Mouse (Mus musculus) bone marrow, adult 2 months (tissue): ENCODE data around the gene Thg1l. TPM values are rescaled to one million over a fixed set of nuclear protein-coding genes. Genes with fewer than 3 reads are reported as not detected.

ENCODE experiments used
- H3K27ac ChIP-seq: fragments of 200-500 bp; 2 replicates; pipeline ENCODE4 v1.5.1; 2012; ENCODE audit warnings: low read depth, mild to moderate bottlenecking, control low read depth, inconsistent platforms, low read length; ENCODE audit not compliant: control insufficient read depth, poor library complexity, insufficient read depth
- H3K4me1 ChIP-seq: fragments of 200-500 bp; 2 replicates; pipeline ENCODE4 v1.6.1; 2011; ENCODE audit warnings: low read length; ENCODE audit not compliant: control insufficient read depth, insufficient read depth
- H3K4me3 ChIP-seq: fragments of 200-500 bp; replicated peaks from 2 replicates; pipeline ENCODE3; 2011; ENCODE audit warnings: mild to moderate bottlenecking, low read depth, low read length, control low read depth; ENCODE audit not compliant: control insufficient read depth
- CTCF ChIP-seq: fragments of 200-500 bp; IDR thresholded peaks from 2 replicates; pipeline ENCODE4 v1.5.1; 2011; ENCODE audit warnings: low read length, control low read depth; ENCODE audit not compliant: control insufficient read depth, insufficient read depth
- POLR2A ChIP-seq: fragments of 200-500 bp; IDR thresholded peaks from 2 replicates; pipeline ENCODE4 v1.6.1; 2011; ENCODE audit warnings: low read depth, mild to moderate bottlenecking, control low read depth, low read length, borderline replicate concordance; ENCODE audit not compliant: control insufficient read depth
- WGBS: fragments of 180-500 bp; shearing (Covaris S2); methylation state at CpG from one replicate; pipeline ENCODE4 v1.1.7; 2018; 5-methylcytosine and 5-hydroxymethylcytosine counted together
- polyA plus RNA-seq: library from polyadenylated mRNA; stranded (reverse); fragments of >200 nt; gene quantifications from 2 replicates; pipeline ENCODE4 v1.2.4, GENCODE M21; 2011; ENCODE audit warnings: low replicate concordance; ENCODE audit not compliant: missing spikeins, insufficient read depth, insufficient read length

The Thg1l gene
- polyA plus RNA-seq, 1 experiment, result 67.4 TPM

GRCm38 (mm10) chr11:45968466-45968865, 13.2 kb upstream of the Thg1l start:
- TF ChIP-seq CTCF (no peak), POLR2A (no peak)
- no peak overlapping the region for H3K27ac ChIP-seq
- 70% methylated on average over 3 of the region's 3 CpGs for WGBS

GRCm38 (mm10) chr11:45966896-45967295, 11.6 kb upstream of the Thg1l start:
- Histone ChIP-seq H3K27ac (no peak overlapping the region), H3K4me1 (no peaks in the 10 kb centered on the region), H3K4me3 (no peak overlapping the region)
- no peak for TF ChIP-seq POLR2A
- TF ChIP-seq CTCF, result no peak
- 58% methylated on average over 4 of the region's 4 CpGs for WGBS

More at GRCm38 (mm10) chr11:45968466-45968865, 13.2 kb upstream of the Thg1l start:
- Histone ChIP-seq H3K4me3 (no peak overlapping the region), H3K4me1 (no peaks in the 10 kb centered on the region)

- TF ChIP-seq POLR2A (no peak), CTCF (no peak)
- 74% methylated on average over 5 of the region's 5 CpGs for WGBS
- no peak overlapping the region for H3K27ac ChIP-seq
- H3K4me3 ChIP-seq, result no peak overlapping the region
- no peaks in the 10 kb centered on the region for H3K4me1 ChIP-seq
Measured at GRCm38 (mm10) chr11:45960003-45960402, 4.7 kb upstream of the Thg1l start.

GRCm38 (mm10) chr11:45959598-45959997, 4.3 kb upstream of the Thg1l start:
- H3K4me1 ChIP-seq, result no peaks in the 10 kb centered on the region
- no peak overlapping the region for H3K4me3 ChIP-seq
- TF ChIP-seq CTCF, result no peak
- no peak for TF ChIP-seq POLR2A
- 64% methylated on average over 3 of the region's 3 CpGs for WGBS
- no peak overlapping the region for H3K27ac ChIP-seq

- no peak for TF ChIP-seq POLR2A
- no peak for TF ChIP-seq CTCF
- Histone ChIP-seq H3K4me1 (peaks cover 1% of the 10 kb centered on the region), H3K4me3 (no peak overlapping the region), H3K27ac (no peak overlapping the region)
- WGBS, result 72% methylated on average over 2 of the region's 2 CpGs
Measured at GRCm38 (mm10) chr11:45947491-45947890, 7.8 kb downstream of the Thg1l start.

GRCm38 (mm10) chr11:45946796-45947195, 8.5 kb downstream of the Thg1l start:
- H3K4me1 ChIP-seq, result peaks cover 1% of the 10 kb centered on the region
- H3K4me3 ChIP-seq, result no peak overlapping the region
- no peak overlapping the region for H3K27ac ChIP-seq
- WGBS, result 79% methylated on average over 4 of the region's 4 CpGs
- TF ChIP-seq CTCF (no peak), POLR2A (no peak)

- peaks cover 1% of the 10 kb centered on the region for H3K4me1 ChIP-seq
- under 1% methylated on average over 55 of the region's 55 CpGs for WGBS
- H3K4me3 ChIP-seq, result peak within 1 kb of the TSS; percentile 96
- H3K27ac ChIP-seq, result peak within 1 kb of the TSS; percentile 52; the same call in 1 of the 2 replicates
- no peak; the same call in 1 of the 2 replicates for TF ChIP-seq POLR2A
- peak; percentile 99 for TF ChIP-seq CTCF
Measured at GRCm38 (mm10) chr11:45944643-45945156, 10.6 kb downstream of the Thg1l start, which contains the start of gene Lsm11. Gene Lsm11, minus strand, starts transcription at chr11:45944935.

- peak overlapping the region; percentile 96 for H3K4me3 ChIP-seq
- under 1% methylated on average over 49 of the region's 49 CpGs for WGBS
- H3K27ac ChIP-seq, result peak overlapping the region; percentile 52; the same call in 1 of the 2 replicates
- H3K4me1 ChIP-seq, result peaks cover 1% of the 10 kb centered on the region
- TF ChIP-seq CTCF, result no peak
- no peak for TF ChIP-seq POLR2A
Measured at GRCm38 (mm10) chr11:45943891-45944642, 11.2 kb downstream of the Thg1l start.
